Mouse (Mus musculus) heart, adult 2 months (tissue): Measurements from ENCODE around the gene Setd1b.

ENCODE experiments used
- CTCF ChIP-seq: fragments of 200-600 bp; IDR thresholded peaks from 2 replicates; pipeline ENCODE4 v1.8.1; 2022; ENCODE audit warnings: antibody characterized with exemption, mild to moderate bottlenecking, moderate library complexity
- EP300 ChIP-seq: fragments of 200-500 bp; IDR thresholded peaks from 2 replicates; pipeline ENCODE4 v1.6.1; 2011; ENCODE audit warnings: low read depth, low read length, control low read depth; ENCODE audit not compliant: insufficient read depth
- POLR2A ChIP-seq: fragments of 200-500 bp; IDR thresholded peaks from 2 replicates; pipeline ENCODE4 v1.6.1; 2011; ENCODE audit warnings: mild to moderate bottlenecking, low read depth, low read length, control low read depth; ENCODE audit not compliant: insufficient read depth

DNA sequence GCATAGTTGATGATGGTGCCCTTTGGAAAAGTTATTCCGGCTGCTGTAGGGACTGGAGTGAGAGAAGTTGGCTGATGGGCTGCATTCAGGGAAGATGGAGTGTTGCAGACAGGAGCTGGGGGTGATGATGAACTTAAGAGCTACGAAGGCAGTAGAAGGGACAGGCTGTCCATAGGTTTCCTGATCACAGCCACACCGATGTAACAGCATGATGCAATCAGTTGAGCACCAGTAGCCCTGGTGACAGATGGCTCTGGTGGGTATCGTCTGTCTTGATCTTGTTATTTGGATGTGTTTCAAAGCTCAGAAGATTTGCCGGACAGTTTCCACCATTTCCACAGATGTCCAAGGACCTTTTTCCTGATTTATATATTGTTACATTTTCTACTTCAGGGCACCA is 60.0 kb downstream of the Setd1b start:
- no peak for TF ChIP-seq POLR2A
- no peak for TF ChIP-seq CTCF
- no peak for TF ChIP-seq EP300
